Mouse (Mus musculus): Measurements from ENCODE around the gene Rhox3e.
"Not testable (repeated sequence)": the region's sequence is repeated elsewhere in the genome, so short reads cannot be mapped to it uniquely, and the experiment has no call there.

Rhox3e gene

DNA sequence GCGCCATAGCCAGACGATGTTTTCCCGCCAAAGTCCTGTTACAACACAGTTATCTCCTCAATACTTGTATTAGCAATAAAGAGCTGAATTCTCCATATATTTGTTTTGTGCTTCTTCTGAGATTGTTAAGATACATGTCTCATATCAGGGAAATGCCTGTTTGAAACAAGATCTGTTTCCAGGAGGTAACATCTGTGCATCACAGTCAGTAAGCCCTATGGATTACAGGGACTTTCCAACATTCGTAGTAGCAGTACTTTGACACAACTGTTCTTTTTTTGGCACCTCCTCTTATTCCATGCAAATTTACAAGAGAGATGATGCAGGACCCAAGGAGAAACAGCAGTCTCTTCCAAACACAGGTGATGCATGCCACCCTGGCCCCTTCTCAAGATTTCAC lies at the start of gene Rhox3e:
Gene Rhox3e (plus strand): TSS at position 301 of the 400 bp plus-strand sequence.
- DNase-seq = not testable (repeated sequence)

DNA sequence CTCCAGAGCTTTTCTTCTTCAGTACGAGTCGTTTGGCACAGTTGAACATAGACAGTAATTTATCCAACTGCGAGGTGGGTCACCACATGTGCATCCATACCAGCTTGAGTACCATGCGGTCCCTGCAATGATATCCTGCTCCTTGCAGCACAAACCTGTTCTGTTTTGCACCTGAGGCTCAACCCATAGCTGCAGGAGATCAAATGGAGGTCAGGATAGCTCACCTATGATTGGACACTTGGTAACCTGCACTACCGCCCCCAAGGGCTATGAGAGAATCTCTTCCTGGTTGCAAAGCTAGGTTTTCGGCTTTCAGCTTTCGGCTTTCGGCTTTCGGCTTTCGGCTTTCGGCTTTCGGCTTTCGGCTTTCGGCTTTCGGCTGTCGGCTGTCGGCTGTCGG lies 27.8 kb upstream of the Rhox3e start, which contains the start of gene Rhox4d:
Gene Rhox4d (plus strand): TSS at position 301 of the 400 bp plus-strand sequence.
- DNase-seq = not testable (repeated sequence)

DNA sequence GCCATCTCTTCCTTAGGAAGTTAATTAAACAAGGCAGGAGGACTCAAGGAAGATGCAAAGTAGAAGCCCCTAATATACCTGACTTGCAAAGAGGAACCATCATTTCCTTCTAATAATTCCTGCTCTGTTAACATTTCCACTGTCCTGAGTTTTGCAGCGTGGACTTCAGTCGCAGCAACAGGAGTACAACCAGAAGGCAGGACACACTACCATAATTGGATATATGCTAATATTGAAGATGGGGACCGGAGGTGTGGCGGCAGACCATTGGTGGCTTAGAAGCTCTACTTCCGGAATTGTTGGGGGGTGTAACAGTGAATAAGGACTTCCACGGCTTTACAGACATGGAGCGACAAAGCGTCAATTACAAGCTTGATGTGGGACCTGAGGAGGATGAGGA lies 11.7 kb upstream of the Rhox3e start, which contains the start of gene Rhox2e:
Gene Rhox2e (plus strand): TSS at position 301 of the 400 bp plus-strand sequence.
- not testable (repeated sequence) for DNase-seq

DNA sequence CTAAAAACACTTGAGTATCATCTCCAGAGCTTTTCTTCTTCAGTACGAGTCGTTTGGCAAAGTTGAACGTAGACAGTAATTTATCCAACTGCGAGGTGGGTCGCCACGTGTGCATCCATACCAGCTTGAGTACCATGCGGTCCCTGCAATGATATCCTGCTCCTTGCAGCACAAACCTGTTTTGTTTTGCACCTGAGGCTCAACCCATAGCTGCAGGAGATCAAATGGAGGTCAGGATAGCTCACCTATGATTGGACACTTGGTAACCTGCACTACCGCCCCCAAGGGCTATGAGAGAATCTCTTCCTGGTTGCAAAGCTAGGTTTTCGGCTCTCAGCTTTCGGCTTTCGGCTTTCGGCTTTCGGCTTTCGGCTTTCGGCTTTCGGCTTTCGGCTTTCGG lies 15.3 kb downstream of the Rhox3e start, which contains the start of gene Rhox4e:
Gene Rhox4e (plus strand): TSS at position 301 of the 400 bp plus-strand sequence.
- not testable (repeated sequence) for DNase-seq

DNA sequence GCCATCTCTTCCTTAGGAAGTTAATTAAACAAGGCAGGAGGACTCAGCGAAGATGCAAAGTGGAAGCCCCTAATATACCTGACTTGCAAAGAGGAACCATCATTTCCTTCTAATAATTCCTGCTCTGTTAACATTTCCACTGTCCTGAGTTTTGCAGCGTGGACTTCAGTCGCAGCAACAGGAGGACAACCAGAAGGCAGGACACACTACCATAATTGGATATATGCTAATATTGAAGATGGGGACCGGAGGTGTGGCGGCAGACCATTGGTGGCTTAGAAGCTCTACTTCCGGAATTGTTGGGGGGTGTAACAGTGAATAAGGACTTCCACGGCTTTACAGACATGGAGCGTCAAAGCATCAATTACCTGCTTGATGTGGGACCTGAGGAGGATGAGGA lies 29.3 kb downstream of the Rhox3e start, which contains the start of gene Rhox2f:
Gene Rhox2f (plus strand): TSS at position 301 of the 400 bp plus-strand sequence.
- not testable (repeated sequence) for DNase-seq

DNA sequence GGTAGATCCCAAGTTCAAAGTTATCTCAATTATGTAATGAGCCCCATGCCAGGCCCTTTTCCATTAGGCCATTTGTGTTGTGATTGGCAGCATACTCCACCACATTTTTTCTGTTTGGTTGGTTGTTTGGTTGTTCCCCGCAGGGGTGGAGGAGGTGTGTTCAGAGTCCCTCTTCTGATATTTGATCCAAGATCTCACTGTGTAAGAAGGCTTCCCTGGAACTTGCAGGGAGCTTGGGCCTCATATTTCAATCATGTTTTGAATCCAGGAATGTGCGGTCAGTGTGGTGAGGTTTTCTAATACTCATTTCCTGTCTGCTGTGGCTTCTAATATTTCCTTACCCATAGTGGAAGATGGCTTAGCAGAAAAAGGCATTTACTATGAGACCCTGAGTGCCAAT lies 30.8 kb downstream of the Rhox3e start:
- DNase-seq = not testable (repeated sequence)

DNA sequence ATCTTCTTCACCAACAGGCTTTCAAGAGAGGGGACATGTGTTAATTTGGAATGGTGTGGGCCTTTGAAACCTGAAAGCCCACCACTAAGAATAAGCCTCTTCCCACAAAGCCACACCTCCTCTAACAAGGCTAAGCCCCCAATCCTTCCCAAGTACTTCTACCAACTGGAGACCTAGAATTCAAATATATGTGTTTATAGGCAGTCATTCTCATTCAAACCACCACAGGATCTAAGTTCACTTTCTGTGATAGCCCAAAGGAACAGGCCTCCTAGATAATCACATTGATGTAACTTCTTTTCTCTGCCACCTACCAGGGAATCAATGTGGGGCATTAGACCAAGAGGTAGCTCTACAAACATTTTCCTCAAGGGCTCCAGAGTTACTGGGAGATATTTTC lies 38.9 kb downstream of the Rhox3e start, which contains the start of gene Rhox3f:
Gene Rhox3f (plus strand): TSS at position 301 of the 400 bp plus-strand sequence.
- not testable (repeated sequence) for DNase-seq

Measured in cerebellum, postnatal 14 days (tissue).